Mouse (Mus musculus): ENCODE data around the gene Sntg2. TPM values are rescaled to one million over a fixed set of nuclear protein-coding genes. Genes with fewer than 3 reads are reported as not detected.

The Sntg2 gene
- total RNA-seq, 1 experiment = not detected

- no peak for DNase-seq (ENCODE audit: low read depth, low spot score)
- Histone ChIP-seq H3K9ac (ENCODE audit: insufficient read depth, low read depth, low read length, poor library complexity, severe bottlenecking) (no peak overlapping the region), H3K4me1 (ENCODE audit: control insufficient read depth in 2 of 2, insufficient read depth in 2 of 2, low read length in 2 of 2, poor library complexity in 1 of 2) (no peaks in the 10 kb centered on the region), H3K9me3 (ENCODE audit: control insufficient read depth, insufficient read depth, low read depth, low read length) (no peaks in the 10 kb centered on the region), H3K4me3 (ENCODE audit: insufficient read depth in 1 of 2, low read depth in 1 of 2, low read length in 2 of 2, poor library complexity in 1 of 2, severe bottlenecking in 1 of 2) (no peak overlapping the region), H3K36me3 (ENCODE audit: control insufficient read depth, insufficient read depth, low read length, poor library complexity, severe bottlenecking) (no peaks in the 10 kb centered on the region), H3K27ac (ENCODE audit: insufficient read depth, low read depth, low read length, poor library complexity, severe bottlenecking) (no peak overlapping the region)
- TF ChIP-seq HCFC1 (IDR thresholded peaks at IDR 0.05; ENCODE audit: borderline replicate concordance, insufficient read depth, low read length) (no peak), ZNF384 (IDR thresholded peaks at IDR 0.05; ENCODE audit: low read depth, low read length) (no peak), ZC3H11A (IDR thresholded peaks at IDR 0.05; ENCODE audit: borderline replicate concordance, low read depth, low read length) (no peak), MAFK (IDR thresholded peaks at IDR 0.05; ENCODE audit: insufficient read depth, low read depth, low read length) (no peak), CHD2 (IDR thresholded peaks at IDR 0.05; ENCODE audit: low read depth, low read length) (no peak)
- in situ Hi-C loops (cut with MboI; ENCODE audit: low sequenced_read_pairs in 2 of 2, unreplicated experiment in 2 of 2) = no loop called here
Measured at GRCm38 (mm10) chr12:30249068-30249467, 124.1 kb downstream of the Sntg2 start.

- no peaks in the 10 kb centered on the region for H3K36me3 ChIP-seq (ENCODE audit: control insufficient read depth, insufficient read depth, low read length, poor library complexity, severe bottlenecking)
- H3K9ac ChIP-seq (ENCODE audit: insufficient read depth, low read depth, low read length, poor library complexity, severe bottlenecking) = no peak overlapping the region
- H3K9me3 ChIP-seq (ENCODE audit: control insufficient read depth, insufficient read depth, low read depth, low read length) = no peaks in the 10 kb centered on the region
- TF ChIP-seq ZNF384 (IDR thresholded peaks at IDR 0.05; ENCODE audit: low read depth, low read length) (no peak), HCFC1 (IDR thresholded peaks at IDR 0.05; ENCODE audit: borderline replicate concordance, insufficient read depth, low read length) (no peak), MAFK (IDR thresholded peaks at IDR 0.05; ENCODE audit: insufficient read depth, low read depth, low read length) (no peak), ZC3H11A (IDR thresholded peaks at IDR 0.05; ENCODE audit: borderline replicate concordance, low read depth, low read length) (no peak), CHD2 (IDR thresholded peaks at IDR 0.05; ENCODE audit: low read depth, low read length) (no peak)
- no peak overlapping the region for H3K4me3 ChIP-seq (ENCODE audit: insufficient read depth in 1 of 2, low read depth in 1 of 2, low read length in 2 of 2, poor library complexity in 1 of 2, severe bottlenecking in 1 of 2)
- in situ Hi-C loops (cut with MboI; ENCODE audit: low sequenced_read_pairs in 2 of 2, unreplicated experiment in 2 of 2) = no loop called here
- DNase-seq (ENCODE audit: low read depth, low spot score) = no peak
- H3K27ac ChIP-seq (ENCODE audit: insufficient read depth, low read depth, low read length, poor library complexity, severe bottlenecking) = no peak overlapping the region
- H3K4me1 ChIP-seq (ENCODE audit: control insufficient read depth in 2 of 2, insufficient read depth in 2 of 2, low read length in 2 of 2, poor library complexity in 1 of 2) = no peaks in the 10 kb centered on the region
Measured at GRCm38 (mm10) chr12:30246286-30246945, 126.8 kb downstream of the Sntg2 start.

GRCm38 (mm10) chr12:30244194-30244593 is 129.0 kb downstream of the Sntg2 start:
- Histone ChIP-seq H3K4me3 (ENCODE audit: insufficient read depth in 1 of 2, low read depth in 1 of 2, low read length in 2 of 2, poor library complexity in 1 of 2, severe bottlenecking in 1 of 2) (no peak overlapping the region), H3K36me3 (ENCODE audit: control insufficient read depth, insufficient read depth, low read length, poor library complexity, severe bottlenecking) (no peaks in the 10 kb centered on the region), H3K9ac (ENCODE audit: insufficient read depth, low read depth, low read length, poor library complexity, severe bottlenecking) (no peak overlapping the region), H3K9me3 (ENCODE audit: control insufficient read depth, insufficient read depth, low read depth, low read length) (no peaks in the 10 kb centered on the region), H3K27ac (ENCODE audit: insufficient read depth, low read depth, low read length, poor library complexity, severe bottlenecking) (no peak overlapping the region), H3K4me1 (ENCODE audit: control insufficient read depth in 2 of 2, insufficient read depth in 2 of 2, low read length in 2 of 2, poor library complexity in 1 of 2) (no peaks in the 10 kb centered on the region)
- no peak for DNase-seq (ENCODE audit: low read depth, low spot score)
- TF ChIP-seq ZC3H11A (IDR thresholded peaks at IDR 0.05; ENCODE audit: borderline replicate concordance, low read depth, low read length) (no peak), CHD2 (IDR thresholded peaks at IDR 0.05; ENCODE audit: low read depth, low read length) (no peak), ZNF384 (IDR thresholded peaks at IDR 0.05; ENCODE audit: low read depth, low read length) (no peak), MAFK (IDR thresholded peaks at IDR 0.05; ENCODE audit: insufficient read depth, low read depth, low read length) (no peak), HCFC1 (IDR thresholded peaks at IDR 0.05; ENCODE audit: borderline replicate concordance, insufficient read depth, low read length) (no peak)
- in situ Hi-C loops (cut with MboI; ENCODE audit: low sequenced_read_pairs in 2 of 2, unreplicated experiment in 2 of 2) = no loop called here

GRCm38 (mm10) chr12:30240891-30241290 is 132.3 kb downstream of the Sntg2 start:
- H3K9ac ChIP-seq (ENCODE audit: insufficient read depth, low read depth, low read length, poor library complexity, severe bottlenecking) = no peak overlapping the region
- in situ Hi-C loops (cut with MboI; ENCODE audit: low sequenced_read_pairs in 2 of 2, unreplicated experiment in 2 of 2) = no loop called here

More at GRCm38 (mm10) chr12:30240891-30241290, 132.3 kb downstream of the Sntg2 start:
- Histone ChIP-seq H3K4me1 (ENCODE audit: control insufficient read depth in 2 of 2, insufficient read depth in 2 of 2, low read length in 2 of 2, poor library complexity in 1 of 2) (no peaks in the 10 kb centered on the region), H3K4me3 (ENCODE audit: insufficient read depth in 1 of 2, low read depth in 1 of 2, low read length in 2 of 2, poor library complexity in 1 of 2, severe bottlenecking in 1 of 2) (no peak overlapping the region), H3K27ac (ENCODE audit: insufficient read depth, low read depth, low read length, poor library complexity, severe bottlenecking) (no peak overlapping the region), H3K36me3 (ENCODE audit: control insufficient read depth, insufficient read depth, low read length, poor library complexity, severe bottlenecking) (no peaks in the 10 kb centered on the region), H3K9me3 (ENCODE audit: control insufficient read depth, insufficient read depth, low read depth, low read length) (no peaks in the 10 kb centered on the region)
- TF ChIP-seq ZC3H11A (IDR thresholded peaks at IDR 0.05; ENCODE audit: borderline replicate concordance, low read depth, low read length) (no peak), CHD2 (IDR thresholded peaks at IDR 0.05; ENCODE audit: low read depth, low read length) (no peak), HCFC1 (IDR thresholded peaks at IDR 0.05; ENCODE audit: borderline replicate concordance, insufficient read depth, low read length) (no peak), MAFK (IDR thresholded peaks at IDR 0.05; ENCODE audit: insufficient read depth, low read depth, low read length) (no peak), ZNF384 (IDR thresholded peaks at IDR 0.05; ENCODE audit: low read depth, low read length) (no peak)
- no peak for DNase-seq (ENCODE audit: low read depth, low spot score)

Data from ES-E14 (cell line).